Mouse (Mus musculus) small intestine, adult 2 months (tissue): Measurements from ENCODE around the gene Rpl35. TPM values are rescaled to one million over a fixed set of nuclear protein-coding genes. Genes with fewer than 3 reads are reported as not detected.

Source experiments
- H3K27ac ChIP-seq: fragments of 200-500 bp; 2 replicates; pipeline ENCODE4 v1.5.1; 2012; ENCODE audit warnings: low read depth, low read length, control low read depth, inconsistent platforms; ENCODE audit not compliant: insufficient read depth
- H3K27me3 ChIP-seq: fragments of 200-500 bp; 2 replicates; pipeline ENCODE4 v1.6.1; 2012; ENCODE audit warnings: mild to moderate bottlenecking, moderate library complexity, low read length, inconsistent platforms; ENCODE audit not compliant: control insufficient read depth, insufficient read depth
- H3K36me3 ChIP-seq: fragments of 200-500 bp; 2 replicates; pipeline ENCODE4 v1.6.1; 2012; ENCODE audit warnings: mild to moderate bottlenecking, low read length, control low read depth, inconsistent platforms; ENCODE audit not compliant: control insufficient read depth, insufficient read depth
- H3K4me1 ChIP-seq: fragments of 200-500 bp; 2 replicates; pipeline ENCODE4 v1.6.1; 2012; ENCODE audit warnings: low read length, inconsistent platforms, mixed read lengths; ENCODE audit not compliant: control insufficient read depth, insufficient read depth, insufficient read length
- H3K4me3 ChIP-seq: fragments of 200-500 bp; 2 replicates; pipeline ENCODE4 v1.5.1; 2012; ENCODE audit warnings: low read depth, mild to moderate bottlenecking, control low read depth, inconsistent platforms, low read length, moderate library complexity
- CTCF ChIP-seq: fragments of 200-500 bp; IDR thresholded peaks from 2 replicates; pipeline ENCODE4 v1.5.1; 2012; ENCODE audit warnings: low read depth, mild to moderate bottlenecking, control low read depth, inconsistent platforms, low read length, moderate library complexity, mixed read lengths; ENCODE audit not compliant: insufficient replicate concordance, insufficient read length; ENCODE audit errors: extremely low read depth
- POLR2A ChIP-seq: fragments of 200-500 bp; IDR thresholded peaks from 2 replicates; pipeline ENCODE4 v1.6.1; 2012; ENCODE audit warnings: low read depth, mild to moderate bottlenecking, control low read depth, inconsistent platforms, low read length, moderate library complexity
- WGBS: fragments of 180-500 bp; shearing (Covaris S2); methylation state at CpG from one replicate; pipeline ENCODE4 v1.1.7; 2018; 5-methylcytosine and 5-hydroxymethylcytosine counted together
- polyA plus RNA-seq: library from polyadenylated mRNA; depleted of rRNA; stranded (reverse); fragments of >200 nt; gene quantifications from 2 replicates; pipeline ENCODE4 v1.2.3, GENCODE M21; 2012

Gene Rpl35
- polyA plus RNA-seq, 1 experiment: 67.2 TPM

- Histone ChIP-seq H3K27me3 (no peaks in the 10 kb centered on the region), H3K4me1 (peaks cover 16% of the 10 kb centered on the region), H3K36me3 (peaks cover 27% of the 10 kb centered on the region), H3K4me3 (peak overlapping the region; percentile 98), H3K27ac (no peak overlapping the region)
- WGBS: under 1% methylated on average over 11 of the region's 11 CpGs
- TF ChIP-seq CTCF (no peak), POLR2A (no peak)
Measured at GRCm38 (mm10) chr2:39004372-39004771, 1.1 kb downstream of the Rpl35 start.

GRCm38 (mm10) chr2:39003512-39003911, 1.9 kb downstream of the Rpl35 start:
- 41% methylated on average over 5 of the region's 5 CpGs for WGBS
- peak overlapping the region; percentile 25 for H3K4me3 ChIP-seq
- H3K36me3 ChIP-seq: peaks cover 27% of the 10 kb centered on the region
- no peaks in the 10 kb centered on the region for H3K27me3 ChIP-seq
- TF ChIP-seq POLR2A (no peak), CTCF (no peak)
- H3K4me1 ChIP-seq: peaks cover 17% of the 10 kb centered on the region
- H3K27ac ChIP-seq: no peak overlapping the region

DNA sequence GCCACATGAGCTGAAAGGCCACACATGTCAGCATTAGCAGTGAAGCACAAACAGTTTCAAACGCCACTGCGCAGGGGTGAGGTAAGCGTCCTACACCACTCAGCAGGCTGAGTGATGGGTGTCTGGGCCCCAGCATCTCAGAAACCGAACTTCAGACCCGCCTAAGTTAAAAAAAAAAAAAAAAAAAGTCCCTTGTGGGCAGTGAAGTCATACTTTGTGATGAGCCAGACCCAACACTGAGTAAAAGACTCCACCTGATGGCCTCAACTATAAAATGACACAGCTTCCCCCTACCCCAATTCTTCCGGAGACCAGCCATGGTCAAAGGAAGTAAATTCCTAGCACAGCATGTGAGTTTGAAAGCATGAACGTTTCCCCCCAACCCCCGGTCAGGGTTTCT, 2.3 kb downstream of the Rpl35 start:
- no peak overlapping the region for H3K27ac ChIP-seq
- peaks cover 27% of the 10 kb centered on the region for H3K36me3 ChIP-seq
- H3K4me3 ChIP-seq: peak overlapping the region; percentile 25; the same call in 1 of the 2 replicates
- no peaks in the 10 kb centered on the region for H3K27me3 ChIP-seq
- H3K4me1 ChIP-seq: peaks cover 17% of the 10 kb centered on the region
- TF ChIP-seq POLR2A (no peak), CTCF (no peak)
- WGBS: 22% methylated on average over 8 of the region's 8 CpGs

- WGBS: 46% methylated on average over 3 of the region's 3 CpGs
- H3K4me3 ChIP-seq: no peak overlapping the region
- no peak for TF ChIP-seq CTCF
- TF ChIP-seq POLR2A: no peak
- H3K36me3 ChIP-seq: peaks cover 27% of the 10 kb centered on the region
- no peak overlapping the region for H3K27ac ChIP-seq
- H3K27me3 ChIP-seq: no peaks in the 10 kb centered on the region
- peaks cover 22% of the 10 kb centered on the region for H3K4me1 ChIP-seq
Measured at GRCm38 (mm10) chr2:39001866-39002265, 3.6 kb downstream of the Rpl35 start.

DNA sequence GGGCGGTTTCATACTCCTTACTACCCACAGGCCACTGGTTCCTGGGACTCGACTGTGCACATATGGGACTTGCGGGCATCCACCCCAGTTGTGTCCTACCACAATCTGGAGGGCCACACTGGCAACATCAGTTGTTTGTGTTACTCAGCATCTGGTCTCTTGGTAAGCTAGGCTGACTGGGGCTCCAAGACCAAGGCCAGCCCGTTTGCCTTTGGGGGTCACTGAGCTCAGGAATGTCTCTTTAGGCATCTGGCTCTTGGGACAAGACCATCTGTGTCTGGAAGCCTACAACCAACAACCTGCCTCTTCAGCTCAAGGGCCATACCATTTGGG, 4.9 kb downstream of the Rpl35 start:
- Histone ChIP-seq H3K4me1 (peaks cover 22% of the 10 kb centered on the region), H3K4me3 (no peak overlapping the region), H3K27me3 (no peaks in the 10 kb centered on the region), H3K36me3 (peaks cover 27% of the 10 kb centered on the region), H3K27ac (no peak overlapping the region)
- 72% methylated on average over 4 of the region's 4 CpGs for WGBS
- TF ChIP-seq POLR2A (no peak), CTCF (no peak)

GRCm38 (mm10) chr2:38999910-39000586, 5.4 kb downstream of the Rpl35 start:
- 40% methylated on average over 8 of the region's 8 CpGs for WGBS
- no peaks in the 10 kb centered on the region for H3K27me3 ChIP-seq
- H3K27ac ChIP-seq: no peak overlapping the region

DNA sequence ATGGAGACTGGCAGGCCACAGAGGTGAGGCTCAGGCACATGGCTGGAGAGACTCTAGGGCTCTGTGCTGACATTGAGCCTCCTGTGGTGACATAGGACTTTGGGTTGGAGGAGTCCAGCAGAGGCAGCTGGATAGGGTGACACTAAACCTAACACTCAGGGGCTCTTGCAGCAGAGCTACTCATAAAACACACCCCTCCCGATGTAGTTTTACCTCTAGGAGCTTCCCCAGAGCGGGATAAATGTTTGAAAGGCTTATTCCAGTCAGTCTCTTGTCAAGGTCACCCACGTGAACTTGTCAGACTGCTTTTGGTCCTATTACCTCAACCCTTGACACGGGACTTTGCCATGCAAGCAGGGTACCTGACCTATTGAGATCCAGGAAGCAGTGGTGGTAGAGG, 6.0 kb downstream of the Rpl35 start:
- H3K4me1 ChIP-seq: peaks cover 22% of the 10 kb centered on the region
- WGBS: 26% methylated on average over 4 of the region's 4 CpGs
- H3K27ac ChIP-seq: no peak overlapping the region
- peaks cover 27% of the 10 kb centered on the region for H3K36me3 ChIP-seq
- TF ChIP-seq CTCF (no peak), POLR2A (no peak)
- H3K27me3 ChIP-seq: no peaks in the 10 kb centered on the region
- H3K4me3 ChIP-seq: no peak overlapping the region

More at GRCm38 (mm10) chr2:38999910-39000586, 5.4 kb downstream of the Rpl35 start:
- H3K4me1 ChIP-seq: peaks cover 22% of the 10 kb centered on the region
- peaks cover 27% of the 10 kb centered on the region for H3K36me3 ChIP-seq
- H3K4me3 ChIP-seq: no peak overlapping the region
- TF ChIP-seq POLR2A (no peak), CTCF (no peak)
